Mouse (Mus musculus) testis, adult 2 months (tissue): ENCODE results near the gene Cbx7.

Experiments used
- CTCF ChIP-seq: fragments of 200-500 bp; IDR thresholded peaks from 2 replicates; pipeline ENCODE4 v1.5.1; 2012; ENCODE audit warnings: low read depth, mild to moderate bottlenecking, inconsistent platforms, low read length, moderate library complexity; ENCODE audit not compliant: control insufficient read depth, insufficient read depth, insufficient replicate concordance
- POLR2A ChIP-seq: fragments of 200-500 bp; IDR thresholded peaks from 2 replicates; pipeline ENCODE4 v1.6.1; 2012; ENCODE audit warnings: low read depth, mild to moderate bottlenecking, inconsistent platforms, low read length, moderate library complexity; ENCODE audit not compliant: control insufficient read depth

GRCm38 (mm10) chr15:79893824-79894123 lies 77.1 kb downstream of the Cbx7 start:
- TF ChIP-seq CTCF (no peak), POLR2A (no peak)
